Mouse (Mus musculus) gastrocnemius, postnatal 36 days (tissue): ENCODE measurements at regions not wholly inside any gene's neighbourhood (a gene's known extent, or its start where the extent isn't known, plus 50 kb on each side); places are given as distances from the start of the nearest gene placed in this dataset.

Experiments
- DNase-seq, 2 experiments: peaks; one replicate each; pipeline ENCODE4 v3.0.0; 2022
- intact Hi-C: fragments of 180-260 bp; cut with DNase I; formaldehyde crosslinking; loops from one replicate; pipeline ENCODE4 v1.15.1; 2025

- intact Hi-C loops, result no loop called here
- no peak for DNase-seq
These were observed 51.2 kb upstream of the Pja2 start for GRCm38 (mm10) chr17:64382894-64383293.

- DNase-seq, result no peak
- intact Hi-C loops, result no loop called here
These were observed 51.9 kb upstream of the Pja2 start for GRCm38 (mm10) chr17:64383600-64383999.

- intact Hi-C loops, result no loop called here
These were observed 58.6 kb upstream of the Pja2 start for GRCm38 (mm10) chr17:64390349-64390748.

GRCm38 (mm10) chr17:64397254-64397897 is 65.7 kb upstream of the Pja2 start:
- intact Hi-C loops, result no loop called here
- DNase-seq, result no peak

More at GRCm38 (mm10) chr17:64390349-64390748, 58.6 kb upstream of the Pja2 start:
- no peak for DNase-seq

- no peak for DNase-seq
- intact Hi-C loops, result no loop called here
These were observed 66.5 kb upstream of the Pja2 start for GRCm38 (mm10) chr17:64398114-64398692.

- intact Hi-C loops, result no loop called here
- DNase-seq, result no peak
These were observed 67.0 kb upstream of the Pja2 start for GRCm38 (mm10) chr17:64398708-64399107.

- intact Hi-C loops, result no loop called here
These were observed 75.1 kb upstream of the Pja2 start for GRCm38 (mm10) chr17:64406742-64407254.

GRCm38 (mm10) chr17:64407255-64408011 is 75.7 kb upstream of the Pja2 start:
- intact Hi-C loops, result no loop called here
- DNase-seq, result no peak

More at GRCm38 (mm10) chr17:64406742-64407254, 75.1 kb upstream of the Pja2 start:
- DNase-seq, result no peak

- intact Hi-C loops, result no loop called here
- no peak for DNase-seq
These were observed 94.1 kb upstream of the Pja2 start for GRCm38 (mm10) chr17:64425811-64426210.

- intact Hi-C loops, result no loop called here
- DNase-seq, result no peak
These were observed 94.8 kb upstream of the Pja2 start for GRCm38 (mm10) chr17:64426536-64426935.

GRCm38 (mm10) chr17:64439571-64439970 is 107.9 kb upstream of the Pja2 start:
- intact Hi-C loops, result no loop called here
- DNase-seq, result no peak

GRCm38 (mm10) chr17:64454736-64455135 is 123.0 kb upstream of the Pja2 start:
- intact Hi-C loops, result no loop called here
- no peak for DNase-seq

- DNase-seq, result no peak
- intact Hi-C loops, result no loop called here
These were observed 134.3 kb upstream of the Man2a1 start for GRCm38 (mm10) chr17:64466273-64466672.

- intact Hi-C loops, result no loop called here
- DNase-seq, result no peak
These were observed 133.8 kb upstream of the Man2a1 start for GRCm38 (mm10) chr17:64466746-64467145.

GRCm38 (mm10) chr17:64467297-64467696 is 133.2 kb upstream of the Man2a1 start:
- no peak for DNase-seq
- intact Hi-C loops, result no loop called here

GRCm38 (mm10) chr17:64469754-64470400 is 130.7 kb upstream of the Man2a1 start:
- intact Hi-C loops, result no loop called here
- no peak for DNase-seq

GRCm38 (mm10) chr17:64480607-64481038 is 119.9 kb upstream of the Man2a1 start:
- intact Hi-C loops, result no loop called here
- peak in 1 of 2 experiments; percentile 10 for DNase-seq

GRCm38 (mm10) chr17:64484835-64485234 is 115.7 kb upstream of the Man2a1 start:
- DNase-seq, result no peak
- intact Hi-C loops, result no loop called here

GRCm38 (mm10) chr17:64489769-64490335 is 110.7 kb upstream of the Man2a1 start:
- no peak for DNase-seq
- intact Hi-C loops, result no loop called here

- intact Hi-C loops, result no loop called here
These were observed 109.9 kb upstream of the Man2a1 start for GRCm38 (mm10) chr17:64490664-64491063.

GRCm38 (mm10) chr17:64491922-64492353 is 108.6 kb upstream of the Man2a1 start:
- intact Hi-C loops, result no loop called here
- no peak for DNase-seq

More at GRCm38 (mm10) chr17:64490664-64491063, 109.9 kb upstream of the Man2a1 start:
- DNase-seq, result no peak
